In the genomic region with DNA sequence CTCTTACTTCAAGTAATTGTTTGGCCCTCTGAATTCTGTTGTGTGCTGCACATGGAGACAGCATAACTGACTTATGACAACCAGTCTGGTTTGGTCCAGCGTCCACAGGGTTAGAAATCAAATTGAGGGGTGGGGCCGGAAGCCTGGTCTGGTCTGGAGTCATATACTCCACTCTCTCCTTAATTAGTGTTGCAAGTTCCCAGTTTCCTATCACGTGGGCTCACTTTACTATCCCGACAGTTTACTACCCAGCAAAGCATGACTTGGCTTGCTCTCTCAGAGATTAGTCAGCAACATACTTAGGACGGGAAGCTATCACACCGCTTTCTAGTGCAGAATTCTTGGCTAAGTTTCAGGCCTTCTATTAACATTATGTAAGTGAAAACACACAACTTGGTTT, we compare ENCODE assay signal across 7 mouse cellular contexts. TPM values are rescaled to one million over a fixed set of nuclear protein-coding genes. Genes with fewer than 3 reads are reported as not detected.
DNase-seq lines count a peak whose midpoint lies in the region; ATAC-seq and TF ChIP-seq lines count a peak whose summit lies in the region.

No protein-coding gene starts in this region.

- no peaks in the 10 kb centered on the region for H3K36me3 ChIP-seq in embryonic facial prominence, embryonic 15.5 days
- no peaks in the 10 kb centered on the region for H3K36me3 ChIP-seq in intestine, embryonic 16.5 days (ENCODE audit: control insufficient read depth, insufficient read depth, low read length)
- H3K36me3 ChIP-seq in liver, embryonic 14.5 days (replicated peaks; ENCODE audit: control insufficient read depth, insufficient read depth, low read depth), result no peaks in the 10 kb centered on the region

- TF ChIP-seq CTCF in liver, embryonic 14.5 days (IDR thresholded peaks at IDR 0.05; ENCODE audit: low read depth), result no peak

- ATAC-seq in embryonic facial prominence, embryonic 15.5 days (ENCODE audit: insufficient number of reproducible peaks, low FRiP score, low TSS enrichment, low read depth), result peak; percentile 64; the same call in 1 of the 2 replicates
- peak; percentile 91 for ATAC-seq in intestine, embryonic 16.5 days
- peak; percentile 69 for ATAC-seq in liver, embryonic 14.5 days (ENCODE audit: insufficient read depth)
- no peak for ATAC-seq in activated CD4-positive, CD25-positive, alpha-beta regulatory T cell, adult 4 months

- TF ChIP-seq EP300 in liver, embryonic 14.5 days (IDR thresholded peaks at IDR 0.05; ENCODE audit: low read depth), result no peak; the same call in 1 of the 2 replicates

- H3K4me1 ChIP-seq in embryonic facial prominence, embryonic 15.5 days, result peaks cover 31% of the 10 kb centered on the region
- peaks cover 17% of the 10 kb centered on the region for H3K4me1 ChIP-seq in intestine, embryonic 16.5 days (ENCODE audit: control insufficient read depth, insufficient read depth, low read length)
- H3K4me1 ChIP-seq in liver, embryonic 14.5 days (replicated peaks; ENCODE audit: control insufficient read depth in 2 of 2, insufficient read depth in 2 of 2, low read length in 1 of 2), result peaks cover 15 to 39% of the 10 kb centered on the region in 2 experiments

- WGBS in embryonic facial prominence, embryonic 15.5 days, result 13% methylated on average over 6 of the region's 6 CpGs
- WGBS in intestine, embryonic 16.5 days, result 16% methylated on average over 6 of the region's 6 CpGs
- 20% methylated on average over 6 of the region's 6 CpGs for WGBS in liver, embryonic 14.5 days (ENCODE audit: insufficient replicate concordance)

- H3K27me3 ChIP-seq in embryonic facial prominence, embryonic 15.5 days, result no peaks in the 10 kb centered on the region
- H3K27me3 ChIP-seq in intestine, embryonic 16.5 days (replicated peaks; ENCODE audit: control insufficient read depth, insufficient read depth, low read length), result no peaks in the 10 kb centered on the region
- H3K27me3 ChIP-seq in liver, embryonic 14.5 days (ENCODE audit: control insufficient read depth, insufficient read depth, low read length), result no peaks in the 10 kb centered on the region

- no peak overlapping the region for H3K9ac ChIP-seq in embryonic facial prominence, embryonic 15.5 days
- H3K9ac ChIP-seq in intestine, embryonic 16.5 days (ENCODE audit: low read depth, low read length), result no peak overlapping the region
- H3K9ac ChIP-seq in liver, embryonic 14.5 days (replicated peaks), result no peak overlapping the region

- no peaks in the 10 kb centered on the region for H3K9me3 ChIP-seq in embryonic facial prominence, embryonic 15.5 days (replicated peaks)
- no peaks in the 10 kb centered on the region for H3K9me3 ChIP-seq in intestine, embryonic 16.5 days (ENCODE audit: control insufficient read depth, low read length)
- H3K9me3 ChIP-seq in liver, embryonic 14.5 days (ENCODE audit: control insufficient read depth, low read length), result no peaks in the 10 kb centered on the region

- 0 out of 2 replicates have a peak overlapping the region, but pooled peaks have one; percentile 34 for H3K27ac ChIP-seq in embryonic facial prominence, embryonic 15.5 days (replicated peaks)
- H3K27ac ChIP-seq in intestine, embryonic 16.5 days (ENCODE audit: low read length), result no peak overlapping the region
- H3K27ac ChIP-seq in liver, embryonic 14.5 days, result peak overlapping the region; percentile 46; the same call in 1 of the 2 replicates

- peak; percentile 38 for DNase-seq in adipocyte (ENCODE audit: low spot score)
- DNase-seq in liver, embryonic 14.5 days (ENCODE audit: low read depth in 3 of 3, low spot score in 3 of 3), result peak; percentile 40 to 53 (median 53)
- no peak for DNase-seq in left cerebral cortex, adult 9 months (ENCODE audit: low spot score in 2 of 2)
- no peak for DNase-seq in layer of hippocampus, postnatal 36 days

- H3K4me3 ChIP-seq in embryonic facial prominence, embryonic 15.5 days (replicated peaks), result no peak overlapping the region
- H3K4me3 ChIP-seq in intestine, embryonic 16.5 days (ENCODE audit: low read length), result no peak overlapping the region
- H3K4me3 ChIP-seq in liver, embryonic 14.5 days (ENCODE audit: insufficient read depth in 1 of 2, low read depth in 2 of 2, low read length in 2 of 2), result no peak overlapping the region

- no peak overlapping the region for H3K4me2 ChIP-seq in embryonic facial prominence, embryonic 15.5 days (replicated peaks)
- no peak overlapping the region for H3K4me2 ChIP-seq in intestine, embryonic 16.5 days (ENCODE audit: low read depth, low read length)
- no peak overlapping the region; the same call in 1 of the 2 replicates for H3K4me2 ChIP-seq in liver, embryonic 14.5 days (ENCODE audit: low read depth)

RNA-seq across cellular contexts. Expression of gene Zfp704, which starts 36.3 kb away (rescaled TPM):
- polyA plus RNA-seq in embryonic facial prominence, embryonic 15.5 days (2015; fragmentation: Nextera tagmentation; extraction: Ambion mirVana), result 9.0 and 10.2 TPM in 2 replicates
- 4.4 and 4.7 TPM in 2 replicates for polyA plus RNA-seq in intestine, embryonic 16.5 days (2015; fragmentation: Nextera tagmentation; extraction: Ambion mirVana)
- polyA plus RNA-seq in liver, embryonic 14.5 days (2012; rRNA removed), result 0.87 and 1.1 TPM in 2 replicates
- 0.94 and 0.95 TPM in 2 replicates for polyA plus RNA-seq in liver, embryonic 14.5 days (2014; fragmentation: Nextera tagmentation; extraction: Ambion mirVana)
- 1 to 10 TPM in 1 of 2 experiments, under 1 TPM in 1; 0.83 to 1.0 TPM for polyA plus RNA-seq in activated CD4-positive, CD25-positive, alpha-beta regulatory T cell, adult 4 months (2017; shearing (Covaris generic))
- 10 to 100 TPM; 32.2 to 34.7 TPM for total RNA-seq in layer of hippocampus, postnatal 36 days (2021)

Comparison
In these comparisons a context has a peak if more than half of its experiments do, and no peak if none do; other contexts are left out.
1. DNase-seq: peak in adipocyte (single experiment) and liver, embryonic 14.5 days (3 of 3); none in left cerebral cortex, adult 9 months (0 of 2) and layer of hippocampus, postnatal 36 days (0 of 2).